Mouse (Mus musculus) G1E (cell line): ENCODE measurements around the gene Cant1.

Experiments used
- CTCF ChIP-seq: IDR thresholded peaks from 2 replicates; pipeline ENCODE4 v1.5.1; 2012; ENCODE audit warnings: low read depth, low read length, inconsistent platforms, mixed read lengths
- POLR2AphosphoS5 ChIP-seq: IDR thresholded peaks from 2 replicates; pipeline ENCODE4 v1.6.1; 2012; ENCODE audit warnings: low read depth, low read length, inconsistent platforms; ENCODE audit not compliant: insufficient replicate concordance

DNA sequence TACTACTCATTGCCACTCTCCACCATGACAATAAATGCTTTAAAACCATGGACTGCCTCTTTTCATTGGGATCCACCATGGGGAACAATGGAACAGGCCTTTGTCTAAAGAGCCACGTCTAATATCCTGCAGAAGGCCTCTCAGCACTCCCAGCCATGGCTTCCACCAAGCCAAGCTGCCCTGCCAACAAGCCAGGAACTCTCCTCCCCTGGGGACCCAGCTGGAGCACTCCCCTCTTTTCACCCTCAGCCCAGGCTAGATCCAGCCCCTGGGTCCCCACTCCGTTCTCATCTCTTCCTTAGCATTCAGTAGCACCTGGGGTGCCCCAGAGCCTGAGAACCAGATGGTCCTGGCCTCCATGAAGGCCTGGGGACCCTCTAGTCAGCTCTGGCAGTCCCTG lies 34.1 kb upstream of the Cant1 start:
- no peak for TF ChIP-seq CTCF
- no peak for TF ChIP-seq POLR2AphosphoS5
